Mouse (Mus musculus): ENCODE data around the gene Tmem161b. TPM values are rescaled to one million over a fixed set of nuclear protein-coding genes. Genes with fewer than 3 reads are reported as not detected.
"Not testable (repeated sequence)": the region's sequence is repeated elsewhere in the genome, so short reads cannot be mapped to it uniquely, and the experiment has no call there.

Tmem161b gene
- total RNA-seq (2021), result 10 to 100 TPM; 18.3 to 18.6 TPM
- long read RNA-seq, experiment 1, transcript Tmem161b-201 (12 exons, 2,857 nt), result major isoform, 14 of 17 reads
- long read RNA-seq, experiment 1, partial matches to known transcripts, result 0 of 17 reads
- long read RNA-seq, experiment 1, other reads (novel, unspliced or antisense), result 3 of 17 reads
- long read RNA-seq, experiment 2, transcript Tmem161b-201 (12 exons, 2,857 nt), result major isoform, 19 of 24 reads
- long read RNA-seq, experiment 2, partial matches to known transcripts, result 2 of 24 reads
- long read RNA-seq, experiment 2, other reads (novel, unspliced or antisense), result 2 of 24 reads

DNA sequence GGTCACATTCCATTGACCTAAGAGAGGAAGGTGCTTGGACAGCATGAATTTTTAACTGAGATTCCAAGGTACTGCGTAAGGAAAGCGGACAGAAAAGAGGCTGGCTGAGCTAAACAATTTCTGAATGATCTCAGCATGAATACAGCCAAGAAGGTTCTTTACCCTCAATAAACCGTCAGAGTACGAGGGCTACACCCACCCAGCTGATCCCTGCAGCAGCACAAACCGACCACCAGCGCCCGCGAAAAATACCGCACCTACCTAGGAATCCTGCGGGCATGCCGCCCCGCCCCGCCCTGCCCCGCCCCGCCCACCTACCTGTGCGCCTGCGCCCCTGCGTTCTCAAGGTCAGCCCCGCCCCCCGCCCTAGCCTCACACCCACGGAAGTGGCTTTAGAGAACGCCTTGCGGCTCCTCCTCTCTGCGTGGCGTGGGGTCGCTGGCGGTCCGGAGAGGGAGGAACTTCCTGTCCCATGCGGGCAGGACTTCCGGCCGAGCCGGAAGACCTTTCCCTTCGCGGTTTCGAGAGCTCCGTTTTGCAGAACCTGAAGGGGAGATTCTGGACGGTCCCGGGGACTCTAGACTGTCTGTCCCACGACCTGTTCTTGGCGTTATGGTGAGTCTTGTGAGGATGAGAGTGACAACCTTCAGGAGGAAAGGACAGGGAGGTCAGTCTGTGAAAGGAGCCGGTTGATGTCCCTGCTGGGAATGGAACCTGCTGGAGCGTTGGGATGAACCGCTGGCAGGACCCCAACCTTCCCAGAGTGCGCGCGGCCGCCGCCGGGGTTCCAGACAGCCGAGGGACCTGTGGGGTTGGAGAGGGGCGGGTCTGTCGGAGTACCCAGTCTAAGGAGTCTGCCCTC, at the start of gene Tmem161b:
Gene Tmem161b, plus strand, starts transcription at position 477 of the 862 bp plus-strand sequence.
- DNase-seq, result peak; percentile 87 to 90
- intact Hi-C loops (cut with DNase I), result loop anchor here (5.0 to 10.0 kb wide), 3 partner anchors 125 to 535 kb away; no protein-coding TSS in a partner anchor

DNA sequence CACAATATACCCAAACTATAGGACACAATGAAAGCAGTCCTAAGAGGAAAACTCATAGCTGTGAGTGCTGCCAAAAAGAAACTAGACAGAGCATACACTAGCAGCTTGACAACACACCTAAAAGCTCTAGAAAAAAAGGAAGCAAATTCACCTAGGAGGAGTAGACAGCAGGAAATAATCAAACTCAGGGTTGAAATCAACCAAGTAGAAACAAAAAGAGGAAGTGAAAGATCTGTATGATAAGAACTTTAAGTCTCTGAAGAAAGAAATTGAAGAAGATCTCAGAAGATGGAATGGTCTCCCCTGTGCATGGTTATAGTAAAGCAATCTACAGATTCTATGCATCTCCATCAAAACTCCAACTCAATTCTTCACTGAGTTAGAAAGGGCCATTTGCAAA, 36.3 kb upstream of the Tmem161b start:
- DNase-seq; intact Hi-C loops (cut with DNase I): not testable (repeated sequence)

DNA sequence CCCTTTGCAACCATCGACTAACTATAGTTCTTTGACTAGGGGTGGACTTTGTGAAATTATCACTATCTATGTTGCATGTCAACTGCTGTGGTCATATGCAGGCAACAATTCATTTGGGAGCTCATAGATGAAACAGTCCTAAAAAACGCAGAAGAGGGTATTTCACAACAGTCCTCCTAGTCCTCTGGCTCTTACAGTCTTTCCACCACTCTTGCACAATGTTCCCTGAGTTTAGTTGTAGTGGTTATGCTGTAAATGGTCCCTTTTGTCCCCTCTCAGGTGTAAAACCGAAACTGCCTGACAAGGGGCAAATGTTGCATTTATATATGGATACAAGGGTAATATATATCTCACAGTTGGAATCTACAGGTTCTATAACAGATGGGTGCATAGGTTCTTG, 29.4 kb upstream of the Tmem161b start:
- intact Hi-C loops (cut with DNase I), result no loop called here
- no peak for DNase-seq

DNA sequence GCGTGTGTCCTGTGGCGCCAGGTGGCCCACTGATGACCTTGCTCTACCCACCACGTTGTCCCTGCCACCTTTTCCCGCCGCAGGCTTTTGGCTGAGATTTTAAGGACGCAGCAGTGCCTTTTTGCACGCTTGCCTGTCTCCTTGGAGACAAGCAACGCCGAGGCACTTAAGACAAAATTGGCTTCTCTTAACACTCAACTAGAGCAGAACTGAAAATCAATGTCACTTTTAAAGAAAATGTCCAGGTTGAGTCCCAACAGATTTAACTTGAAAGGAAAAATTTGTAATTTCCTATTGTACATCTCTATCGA, 541 bp downstream of the Tmem161b start:
- intact Hi-C loops (cut with DNase I), result loop anchor here (5.0 to 10.0 kb wide), 3 partner anchors 125 to 535 kb away; no protein-coding TSS in a partner anchor
- no peak for DNase-seq

DNA sequence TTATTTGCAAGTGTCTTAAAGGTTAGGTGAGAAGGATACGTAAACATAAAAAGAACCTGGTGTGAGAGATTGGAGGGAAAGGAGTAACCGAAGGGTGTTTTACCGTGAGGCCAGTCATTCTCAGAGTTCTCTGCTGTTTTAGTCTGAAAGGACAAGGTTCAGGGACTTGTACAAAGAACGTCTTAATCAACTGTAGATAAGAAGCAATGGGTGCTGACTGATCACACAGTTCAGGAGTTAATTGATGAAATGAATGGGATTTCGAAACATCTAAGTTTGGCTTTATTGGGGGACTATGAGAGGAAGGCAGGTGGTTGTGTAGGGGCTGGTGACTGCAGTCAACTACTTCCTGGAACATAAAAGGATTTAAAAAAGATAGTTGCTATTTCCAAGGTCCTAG, 922 bp downstream of the Tmem161b start:
- DNase-seq, result no peak
- intact Hi-C loops (cut with DNase I), result loop anchor here (5.0 to 10.0 kb wide), 3 partner anchors 124 to 534 kb away; no protein-coding TSS in a partner anchor

DNA sequence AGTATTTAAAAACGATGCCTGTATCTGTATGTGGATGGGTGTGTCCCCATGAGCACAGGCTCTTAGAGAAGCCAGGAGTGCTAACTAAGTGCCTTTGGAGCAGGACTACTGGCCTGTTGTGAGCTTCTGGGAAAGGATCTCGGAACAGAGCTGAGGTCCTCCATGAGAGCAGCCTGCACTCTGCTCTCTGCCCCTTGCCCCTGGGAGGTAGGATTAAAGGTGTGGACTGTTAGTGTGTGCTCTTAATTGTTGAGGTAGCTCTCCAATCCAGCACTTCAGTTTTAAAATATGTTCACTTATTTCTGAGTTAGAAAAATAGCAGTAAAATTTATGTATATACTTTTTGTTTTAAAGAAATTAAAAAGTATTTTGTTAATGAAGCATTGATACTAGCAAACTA, 11.9 kb downstream of the Tmem161b start:
- intact Hi-C loops (cut with DNase I), result no loop called here
- no peak for DNase-seq

DNA sequence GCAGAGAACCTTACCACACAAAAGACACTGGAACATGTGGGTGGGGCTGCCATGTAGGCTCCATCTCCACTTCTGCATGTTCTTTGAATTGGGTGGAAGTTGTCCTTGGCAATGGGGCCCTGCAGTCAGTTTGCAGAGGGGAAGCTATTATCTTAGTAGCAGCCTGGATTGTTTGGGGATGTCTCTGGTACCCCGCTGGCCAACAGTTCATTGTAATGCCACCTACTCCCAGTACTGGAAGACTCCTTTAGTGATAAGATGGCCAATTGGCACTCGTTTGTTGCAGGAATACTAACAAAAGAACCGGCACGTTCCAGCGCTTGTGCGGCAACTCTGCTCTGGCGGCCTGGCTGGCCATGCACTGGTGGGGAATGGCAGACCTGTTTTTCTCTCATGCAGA, 14.7 kb downstream of the Tmem161b start:
- no peak for DNase-seq
- intact Hi-C loops (cut with DNase I), result no loop called here

DNA sequence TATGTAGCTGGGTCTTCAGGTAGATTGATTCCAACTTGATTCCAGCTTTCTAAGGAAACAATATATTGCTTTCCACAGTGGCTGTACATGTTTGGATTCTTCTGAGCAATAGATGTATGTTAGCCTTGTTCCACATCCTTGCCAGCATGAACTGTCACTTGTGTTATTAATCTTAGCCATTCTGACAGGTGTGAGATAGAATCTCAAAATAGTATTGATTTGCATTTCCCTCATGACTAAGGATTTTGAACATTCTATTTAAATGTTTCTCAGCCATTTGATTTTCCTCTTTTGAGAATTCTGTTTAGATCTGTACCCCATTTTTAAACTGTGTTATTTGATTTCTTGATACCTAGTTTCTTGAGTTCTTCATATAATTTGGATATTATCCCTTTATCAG, 16.1 kb downstream of the Tmem161b start:
- intact Hi-C loops (cut with DNase I), result no loop called here
- DNase-seq, result no peak

DNA sequence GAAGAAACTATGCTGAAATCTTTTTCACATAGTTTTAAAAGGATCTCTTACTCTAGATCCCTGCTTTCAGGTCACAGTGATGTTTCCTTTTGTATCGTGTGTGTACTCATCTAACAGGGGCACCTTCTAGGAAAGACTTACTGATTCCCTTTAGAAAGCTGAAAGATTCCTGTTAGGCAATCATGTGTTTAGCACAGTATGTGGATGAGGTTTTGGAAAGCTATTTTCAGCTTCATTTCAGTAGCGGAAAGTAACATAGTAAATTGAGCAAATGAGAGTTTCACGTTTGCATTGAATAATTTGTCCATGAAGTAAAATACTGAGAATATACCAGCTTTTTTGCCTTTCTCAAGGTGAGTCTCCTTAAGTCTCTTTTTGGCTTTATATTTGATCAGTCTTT, 26.0 kb downstream of the Tmem161b start:
- intact Hi-C loops (cut with DNase I), result no loop called here
- no peak for DNase-seq

DNA sequence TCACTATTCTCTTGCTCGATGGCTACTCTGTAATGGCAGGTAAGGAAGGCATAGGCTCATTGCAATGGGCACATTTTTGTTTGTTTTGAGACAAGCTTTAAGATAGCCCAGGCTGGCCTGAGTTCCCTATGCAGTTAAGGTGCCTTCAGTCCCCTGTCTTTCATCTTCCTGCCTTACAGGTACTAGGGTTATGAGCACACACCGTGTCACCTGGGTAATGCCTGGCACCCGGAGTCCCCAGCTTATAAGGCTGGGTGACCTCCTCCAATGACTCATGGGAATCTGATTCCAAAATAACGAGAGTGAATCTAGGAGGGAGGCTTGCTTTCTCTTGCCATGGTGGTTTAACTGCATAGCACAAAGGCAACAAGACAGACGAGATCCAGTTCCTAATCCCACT, 29.2 kb downstream of the Tmem161b start:
- no peak for DNase-seq
- intact Hi-C loops (cut with DNase I), result no loop called here

DNA sequence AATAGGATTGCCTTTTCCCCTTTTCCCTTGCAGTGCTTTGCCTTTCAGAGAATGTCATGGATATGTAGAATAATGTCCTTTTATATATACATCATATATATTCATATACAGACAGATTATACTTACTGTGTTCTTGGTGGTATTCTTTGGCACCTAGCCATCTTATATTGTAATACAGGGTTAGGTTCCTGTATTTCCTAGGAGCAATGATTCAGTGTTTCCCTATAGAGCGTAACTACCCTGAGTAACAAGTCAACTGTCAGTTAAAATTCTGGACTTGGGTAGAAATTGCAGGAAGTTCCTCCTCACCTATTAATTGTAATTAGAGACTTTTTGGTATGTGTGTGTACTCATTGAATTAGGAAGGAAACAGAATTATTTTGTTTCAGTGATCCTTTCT, 33.0 kb downstream of the Tmem161b start:
- DNase-seq, result no peak
- intact Hi-C loops (cut with DNase I), result no loop called here

DNA sequence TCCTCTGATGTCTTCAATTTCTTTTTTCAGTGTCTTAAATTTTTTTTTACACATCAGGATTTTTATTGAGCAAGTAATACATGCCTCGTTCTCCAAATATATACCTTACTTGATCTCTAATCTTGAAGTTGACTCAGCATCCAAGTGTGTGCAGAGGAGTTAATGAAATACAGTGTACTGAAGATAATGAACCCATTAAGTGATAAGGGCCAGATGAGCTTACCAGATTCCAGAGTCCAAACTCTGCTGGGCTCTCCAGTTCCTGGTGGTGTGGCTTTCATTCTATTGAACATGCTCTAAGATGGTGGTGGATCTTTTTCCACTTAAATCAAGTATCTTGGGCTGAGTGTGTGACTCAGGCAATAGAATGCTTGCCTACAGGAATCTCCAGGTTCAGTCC, 42.3 kb downstream of the Tmem161b start:
- intact Hi-C loops (cut with DNase I); DNase-seq: not testable (repeated sequence)

DNA sequence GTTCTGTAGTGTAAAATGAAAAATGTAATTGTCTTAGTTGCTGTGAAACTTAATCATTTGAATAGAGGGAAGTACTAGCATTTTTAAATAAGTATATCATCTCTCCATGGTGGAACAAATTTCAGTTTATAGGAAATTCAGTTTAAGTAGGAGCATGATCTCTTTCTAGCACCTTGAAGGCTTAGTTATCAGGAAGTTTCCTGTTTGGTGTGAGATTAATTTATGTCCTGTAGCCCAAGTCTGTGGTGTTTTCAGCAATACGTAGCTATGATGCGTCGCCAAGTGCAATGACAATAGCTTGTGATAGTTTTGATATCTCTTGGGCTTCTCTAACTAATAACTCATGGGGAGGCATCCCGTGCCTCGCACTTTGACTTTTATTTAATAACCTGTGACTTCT, 54.1 kb downstream of the Tmem161b start:
- intact Hi-C loops (cut with DNase I), result no loop called here
- no peak for DNase-seq

DNA sequence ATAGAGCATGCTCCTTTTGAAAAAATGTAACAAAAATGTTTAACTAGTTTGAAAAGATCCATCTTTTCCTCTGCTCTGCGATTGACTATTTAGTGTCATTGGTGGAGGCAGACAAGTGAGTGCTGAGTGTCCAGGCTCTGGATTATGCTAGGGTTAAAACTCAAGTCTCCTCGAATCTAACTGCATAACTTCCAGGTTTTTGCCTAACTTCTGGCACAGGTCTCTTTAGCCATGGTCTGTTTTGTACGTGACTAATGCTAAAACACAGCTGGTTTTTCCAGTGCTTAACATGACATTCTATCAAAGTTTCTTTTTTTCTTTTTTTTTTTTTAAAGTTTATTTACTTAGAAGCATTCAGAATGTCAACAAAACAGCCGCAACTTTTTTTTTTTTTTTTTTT, 58.3 kb downstream of the Tmem161b start:
- DNase-seq, result no peak
- intact Hi-C loops (cut with DNase I), result no loop called here

DNA sequence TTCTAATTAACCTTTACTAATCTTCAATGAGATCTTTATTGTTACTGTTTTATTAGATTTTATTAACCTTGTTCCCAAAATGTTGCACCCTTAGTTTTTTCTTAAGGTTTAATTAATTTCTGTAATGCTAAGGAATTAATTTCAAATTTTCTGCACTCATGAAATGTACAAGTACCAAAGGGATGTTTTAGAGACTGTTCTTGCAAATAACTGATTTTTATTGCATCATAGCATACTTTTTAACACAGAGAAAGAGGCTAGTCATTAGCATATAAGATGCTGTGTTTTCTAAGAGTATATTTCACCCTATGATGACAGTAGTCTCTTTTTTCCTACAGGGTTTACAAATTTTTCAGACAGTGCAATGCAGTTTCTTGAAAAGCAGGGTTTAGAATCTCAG, 60.9 kb downstream of the Tmem161b start:
- intact Hi-C loops (cut with DNase I), result no loop called here
- DNase-seq, result no peak

DNA sequence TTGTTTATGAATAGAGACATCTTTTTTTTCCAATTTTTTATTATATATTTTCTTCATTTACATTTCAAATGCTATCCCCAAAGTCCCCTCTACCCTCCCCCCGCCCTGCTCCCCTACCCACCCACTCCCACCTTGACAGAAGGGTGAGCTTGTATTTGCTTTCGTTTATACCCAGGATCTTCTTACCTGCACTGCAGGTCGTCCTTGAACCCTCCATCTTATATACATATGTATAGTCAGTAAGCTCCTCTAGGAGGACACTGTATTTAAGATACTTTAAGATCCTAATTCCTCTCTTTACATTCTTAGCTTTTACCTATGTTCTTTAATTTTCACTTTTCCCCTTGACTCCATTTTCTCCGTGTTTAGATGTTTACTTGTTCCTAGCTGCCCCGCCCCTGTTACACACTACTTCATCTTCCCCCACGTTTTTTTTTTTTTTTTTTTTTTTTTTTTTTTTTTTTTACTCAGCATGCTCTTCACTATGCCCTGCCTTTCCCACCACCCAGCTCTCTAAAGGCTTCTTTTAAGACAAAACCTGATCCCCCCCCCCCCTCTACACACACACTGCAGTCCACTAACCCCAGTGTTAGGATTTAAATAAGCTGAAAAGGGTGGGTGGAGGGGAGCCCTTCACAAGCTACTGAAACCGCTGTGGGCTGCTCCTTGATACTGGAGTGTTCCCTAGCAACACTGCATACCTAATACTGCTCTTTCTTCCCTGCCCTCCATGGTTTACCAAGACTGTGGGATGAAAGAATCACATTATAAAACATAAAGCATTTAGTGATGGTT, 62.9 kb downstream of the Tmem161b start:
- DNase-seq, result no peak
- intact Hi-C loops (cut with DNase I), result no loop called here

DNA sequence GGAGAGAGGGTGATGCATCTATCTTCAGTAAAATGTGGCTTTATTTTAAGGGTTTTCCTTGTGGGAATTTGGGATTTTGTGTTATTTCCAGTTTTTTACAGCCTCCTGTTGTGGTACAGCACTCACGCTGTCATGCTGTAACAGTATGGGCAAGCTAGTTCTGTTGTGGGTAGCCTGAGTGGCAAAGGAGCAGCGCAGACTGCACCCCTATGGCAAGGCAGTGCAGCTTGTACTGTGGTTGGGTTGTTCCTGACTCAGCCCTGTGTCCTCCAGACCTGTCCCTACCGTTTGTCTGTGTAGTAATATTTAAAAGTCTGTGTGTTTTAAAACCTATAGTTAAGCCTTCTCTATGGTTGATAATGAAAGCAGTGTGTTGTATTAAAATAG, 63.5 kb downstream of the Tmem161b start:
- no peak for DNase-seq
- intact Hi-C loops (cut with DNase I), result no loop called here

DNA sequence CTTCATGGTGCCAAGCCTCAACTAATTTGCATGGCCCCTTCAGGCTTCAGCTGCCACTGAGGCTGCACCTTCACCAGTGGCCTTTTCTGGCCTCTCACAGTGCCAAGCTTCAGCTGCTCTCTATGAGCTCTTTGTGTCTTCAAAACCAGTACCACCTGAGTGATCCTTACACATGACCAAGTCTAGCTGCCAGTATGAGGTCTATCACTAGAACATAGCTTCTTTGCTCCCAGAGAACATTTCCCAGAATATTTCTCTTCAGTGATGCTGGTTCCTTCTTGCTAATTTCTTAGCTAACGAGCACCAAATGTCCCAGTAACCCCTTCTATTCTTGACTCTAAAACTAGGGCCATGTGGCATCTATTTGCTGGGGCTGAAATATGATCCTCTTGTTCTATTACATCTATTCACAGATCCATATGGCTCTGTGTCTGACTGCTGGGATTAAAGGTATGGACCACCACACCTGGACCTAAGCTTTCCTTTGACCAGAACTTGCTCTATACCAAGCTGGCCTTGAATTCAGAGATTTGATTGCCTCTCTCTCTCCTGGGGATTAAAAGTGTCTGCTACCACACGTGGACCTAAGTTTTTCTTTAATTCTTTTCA, 77.5 kb downstream of the Tmem161b start:
- intact Hi-C loops (cut with DNase I), result no loop called here
- no peak for DNase-seq

DNA sequence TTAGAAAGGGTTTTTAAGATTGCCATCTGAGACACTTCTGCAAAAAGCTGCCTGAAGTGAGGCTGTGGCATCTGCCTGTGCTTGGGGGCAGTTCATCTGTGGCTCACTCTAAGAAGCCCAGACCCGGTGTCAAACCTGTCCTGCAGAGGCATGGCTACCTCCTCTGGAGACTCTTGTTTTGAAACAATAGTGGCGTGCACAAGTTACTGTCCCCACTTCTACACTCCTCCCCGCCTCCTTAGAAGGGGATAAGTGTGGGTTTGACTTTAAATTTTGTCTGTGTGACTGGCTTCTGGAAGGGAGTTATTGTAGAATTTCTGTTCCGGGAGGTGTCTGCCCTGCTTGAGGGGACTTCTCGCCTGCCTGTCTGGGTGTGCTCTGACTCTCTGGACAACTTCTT, 121.2 kb downstream of the Tmem161b start:
- intact Hi-C loops (cut with DNase I), result no loop called here
- no peak for DNase-seq

DNA sequence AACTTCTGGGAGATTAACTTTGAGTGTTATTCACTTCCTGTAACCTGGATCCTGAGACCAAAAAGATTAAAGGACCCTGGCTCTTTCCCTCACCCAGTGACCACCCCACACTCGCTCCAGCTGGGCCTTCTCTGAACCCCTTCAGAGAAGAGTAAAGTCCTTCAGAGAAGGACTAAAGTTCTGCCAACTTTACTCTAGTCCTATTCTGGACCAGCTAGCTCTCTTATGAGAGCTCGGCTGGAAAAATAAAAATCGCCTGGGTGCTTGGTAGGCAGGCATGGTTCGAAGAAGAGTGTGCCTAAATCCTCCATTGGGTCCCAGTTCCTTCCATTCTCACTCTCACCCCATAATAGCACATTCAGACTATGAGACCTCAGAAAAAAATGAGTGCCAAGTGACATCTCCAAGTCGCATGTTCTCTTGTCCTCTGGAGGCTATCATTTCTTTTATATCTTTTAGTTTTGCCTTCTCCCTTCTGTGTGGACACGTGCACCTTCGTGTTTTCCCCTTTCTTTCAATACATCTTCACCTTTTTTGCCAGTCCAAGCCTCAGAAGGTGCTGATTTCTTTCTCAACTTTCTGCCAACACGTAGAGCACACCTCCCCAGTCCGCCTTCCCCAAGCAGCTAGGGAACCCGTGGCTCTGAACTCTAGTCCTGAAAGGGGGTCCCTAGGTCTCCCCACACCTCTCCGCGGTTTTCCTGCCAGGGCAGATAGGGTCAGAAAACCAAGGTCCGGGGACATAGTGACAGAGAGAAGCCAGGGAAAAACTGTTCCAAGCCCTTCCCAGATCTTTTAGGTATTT, 121.8 kb downstream of the Tmem161b start:
- intact Hi-C loops (cut with DNase I), result no loop called here

More for the DNA sequence above, 121.8 kb downstream of the Tmem161b start:
- no peak for DNase-seq
